Mouse (Mus musculus) heart, adult 2 months (tissue): ENCODE results near the gene Samhd1. TPM values are rescaled to one million over a fixed set of nuclear protein-coding genes. Genes with fewer than 3 reads are reported as not detected.

Experiments used
- DNase-seq, 2 experiments: peaks; one replicate each; pipeline ENCODE4 v3.0.0; 2021
- H3K27ac ChIP-seq: fragments of 200-600 bp; 2 replicates; pipeline ENCODE4 v1.8.1; 2022
- H3K27me3 ChIP-seq: fragments of 200-500 bp; 2 replicates; pipeline ENCODE4 v1.6.1; 2012; ENCODE audit warnings: mild to moderate bottlenecking, low read length, inconsistent platforms, mixed read lengths; ENCODE audit not compliant: control insufficient read depth, insufficient read depth
- H3K36me3 ChIP-seq: fragments of 200-500 bp; 2 replicates; pipeline ENCODE4 v1.6.1; 2012; ENCODE audit warnings: low read length, inconsistent platforms; ENCODE audit not compliant: control insufficient read depth, insufficient read depth
- H3K4me1 ChIP-seq: fragments of 200-500 bp; 2 replicates; pipeline ENCODE4 v1.6.1; 2011; ENCODE audit warnings: low read length; ENCODE audit not compliant: control insufficient read depth, insufficient read depth
- H3K4me3 ChIP-seq: fragments of 200-600 bp; 2 replicates; pipeline ENCODE4 v1.8.1; 2022
- H3K79me2 ChIP-seq: fragments of 200-500 bp; replicated peaks from 2 replicates; pipeline ENCODE4 v1.6.1; 2012; ENCODE audit warnings: mild to moderate bottlenecking, inconsistent platforms, low read length, moderate library complexity, mixed read lengths; ENCODE audit not compliant: control insufficient read depth, insufficient read depth
- H3K9ac ChIP-seq: fragments of 200-500 bp; 2 replicates; pipeline ENCODE4 v1.6.1; 2012; ENCODE audit warnings: low read depth, mild to moderate bottlenecking, control low read depth, inconsistent platforms, low read length, mixed read lengths
- CTCF ChIP-seq: fragments of 200-600 bp; IDR thresholded peaks from 2 replicates; pipeline ENCODE4 v1.8.1; 2022; ENCODE audit warnings: antibody characterized with exemption, mild to moderate bottlenecking, moderate library complexity
- EP300 ChIP-seq: fragments of 200-500 bp; IDR thresholded peaks from 2 replicates; pipeline ENCODE4 v1.6.1; 2011; ENCODE audit warnings: low read depth, low read length, control low read depth; ENCODE audit not compliant: insufficient read depth
- POLR2A ChIP-seq: fragments of 200-500 bp; IDR thresholded peaks from 2 replicates; pipeline ENCODE4 v1.6.1; 2011; ENCODE audit warnings: mild to moderate bottlenecking, low read depth, low read length, control low read depth; ENCODE audit not compliant: insufficient read depth
- WGBS: fragments of 180-500 bp; shearing (Covaris S2); methylation state at CpG from one replicate; pipeline ENCODE4 v1.1.7; 2018; 5-methylcytosine and 5-hydroxymethylcytosine counted together
- intact Hi-C: fragments of 180-260 bp; cut with DNase I; formaldehyde crosslinking; loops from one replicate; pipeline ENCODE4 v1.15.1; 2025
- polyA plus RNA-seq: library from polyadenylated mRNA; depleted of rRNA; stranded (reverse); fragments of >200 nt; gene quantifications from 2 replicates; pipeline ENCODE4 v1.2.3, GENCODE M21; 2012
- total RNA-seq, 2 experiments: library from RNA; stranded (reverse); gene quantifications; 2 replicates each; pipeline ENCODE4 v1.2.3; 2021

The Samhd1 gene
- total and polyA plus RNA-seq, 3 experiments: 19.8 to 23.8 (median 22.7) TPM

DNA sequence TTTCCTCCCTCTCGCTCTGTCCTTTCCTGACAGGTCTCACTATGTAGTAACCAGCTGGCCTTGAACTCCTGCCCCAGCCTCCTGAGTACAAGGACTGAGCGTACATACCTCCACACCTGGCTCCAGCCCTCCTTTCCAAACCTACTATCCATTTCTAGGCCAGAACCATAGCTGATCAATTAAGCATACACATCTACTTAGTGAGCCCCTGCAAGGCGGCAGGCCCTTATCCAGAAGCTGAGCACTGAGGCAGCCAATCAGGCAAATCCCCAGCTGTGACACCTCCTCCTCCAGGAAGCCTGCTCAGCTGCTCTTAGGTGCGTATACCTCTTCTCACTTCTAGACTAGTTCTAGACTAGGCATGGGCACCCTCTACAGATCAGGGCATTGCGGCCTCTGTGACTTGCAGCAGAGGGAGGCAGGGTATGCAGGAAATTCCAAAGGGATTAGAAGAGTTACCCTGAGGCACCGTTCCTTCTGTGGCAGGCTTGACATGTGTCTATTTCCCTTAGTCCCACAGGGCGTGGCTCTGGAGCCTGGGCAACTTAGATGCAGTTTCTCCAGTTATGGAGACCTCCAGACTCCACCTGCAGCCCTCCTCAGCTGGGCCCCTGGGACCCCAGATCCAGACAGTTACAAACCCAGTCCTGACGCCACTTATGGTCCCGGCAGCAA, 62.6 kb downstream of the Samhd1 start:
- H3K27me3 ChIP-seq: no peaks in the 10 kb centered on the region
- peak in 1 of 2 experiments; percentile 24 for DNase-seq
- WGBS: 58% methylated on average over 9 of the region's 9 CpGs

DNA sequence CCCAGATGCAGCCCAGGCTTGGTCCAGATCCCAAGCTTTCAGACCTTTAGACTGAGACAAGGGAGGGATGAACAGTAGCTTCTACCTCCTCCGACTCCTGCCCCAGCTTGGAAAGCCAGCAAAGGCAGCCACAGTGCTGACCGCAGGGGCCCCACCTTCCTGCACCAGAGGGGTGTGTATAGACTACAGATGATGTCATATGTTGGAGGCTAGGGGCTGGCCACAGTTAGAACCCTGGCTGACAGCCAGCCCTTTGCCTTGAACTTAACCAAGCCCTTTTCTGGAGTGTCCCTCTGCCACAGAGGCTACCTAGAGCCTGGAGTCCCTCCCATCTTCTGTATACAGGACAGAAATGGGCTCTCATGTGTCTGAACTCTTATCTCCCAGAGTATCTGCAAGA, 63.5 kb downstream of the Samhd1 start:
- DNase-seq: peak; percentile 79 to 85
- 5% methylated on average over 2 of the region's 2 CpGs for WGBS
- Histone ChIP-seq H3K27me3 (no peaks in the 10 kb centered on the region), H3K27ac (peak overlapping the region; percentile 55), H3K4me3 (no peak overlapping the region), H3K9ac (no peak overlapping the region), H3K4me1 (peaks cover 71% of the 10 kb centered on the region), H3K79me2 (peaks cover 2% of the 10 kb centered on the region; the same call in 1 of the 2 replicates), H3K36me3 (peaks cover 3% of the 10 kb centered on the region; the same call in 1 of the 2 replicates)
- TF ChIP-seq POLR2A (no peak), EP300 (no peak), CTCF (no peak)
- intact Hi-C loops: no loop called here

More for the DNA sequence above, 62.6 kb downstream of the Samhd1 start:
- intact Hi-C loops: no loop called here
- H3K27ac ChIP-seq: peak overlapping the region; percentile 26; the same call in 1 of the 2 replicates
- peaks cover 3% of the 10 kb centered on the region; the same call in 1 of the 2 replicates for H3K36me3 ChIP-seq
- H3K4me3 ChIP-seq: no peak overlapping the region
- H3K9ac ChIP-seq: no peak overlapping the region
- no peak for TF ChIP-seq POLR2A
- H3K4me1 ChIP-seq: peaks cover 69% of the 10 kb centered on the region
- H3K79me2 ChIP-seq: peaks cover 2% of the 10 kb centered on the region; the same call in 1 of the 2 replicates

DNA sequence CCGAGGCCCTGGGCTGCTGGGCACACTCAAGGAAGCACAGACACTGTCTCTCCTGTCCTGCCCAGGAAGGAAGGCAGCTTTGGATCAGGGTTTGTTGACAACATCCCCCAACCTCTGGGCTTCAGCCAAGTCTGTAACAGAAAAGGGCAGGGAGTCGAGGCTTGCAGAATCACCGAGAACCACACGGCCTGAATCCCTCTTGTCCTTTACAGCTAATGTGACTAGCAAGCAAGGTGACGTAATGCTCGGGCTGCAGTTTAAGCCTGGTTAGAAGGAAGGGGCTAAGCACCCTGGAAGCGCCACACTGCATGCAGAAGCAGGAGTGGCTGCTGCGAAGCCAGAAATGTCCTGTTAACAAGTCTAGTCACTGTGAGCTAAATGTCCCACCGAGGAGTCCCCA, 64.7 kb downstream of the Samhd1 start:
- peak; percentile 64 to 65 for DNase-seq
- Histone ChIP-seq H3K27me3 (no peaks in the 10 kb centered on the region), H3K4me3 (no peak overlapping the region), H3K9ac (peak overlapping the region; percentile 33), H3K4me1 (peaks cover 67% of the 10 kb centered on the region), H3K79me2 (peaks cover 3% of the 10 kb centered on the region; the same call in 1 of the 2 replicates), H3K27ac (peak overlapping the region; percentile 73), H3K36me3 (peaks cover 3% of the 10 kb centered on the region)
- intact Hi-C loops: no loop called here
- TF ChIP-seq EP300 (no peak), POLR2A (no peak), CTCF (no peak)
- 20% methylated on average over 9 of the region's 9 CpGs for WGBS

DNA sequence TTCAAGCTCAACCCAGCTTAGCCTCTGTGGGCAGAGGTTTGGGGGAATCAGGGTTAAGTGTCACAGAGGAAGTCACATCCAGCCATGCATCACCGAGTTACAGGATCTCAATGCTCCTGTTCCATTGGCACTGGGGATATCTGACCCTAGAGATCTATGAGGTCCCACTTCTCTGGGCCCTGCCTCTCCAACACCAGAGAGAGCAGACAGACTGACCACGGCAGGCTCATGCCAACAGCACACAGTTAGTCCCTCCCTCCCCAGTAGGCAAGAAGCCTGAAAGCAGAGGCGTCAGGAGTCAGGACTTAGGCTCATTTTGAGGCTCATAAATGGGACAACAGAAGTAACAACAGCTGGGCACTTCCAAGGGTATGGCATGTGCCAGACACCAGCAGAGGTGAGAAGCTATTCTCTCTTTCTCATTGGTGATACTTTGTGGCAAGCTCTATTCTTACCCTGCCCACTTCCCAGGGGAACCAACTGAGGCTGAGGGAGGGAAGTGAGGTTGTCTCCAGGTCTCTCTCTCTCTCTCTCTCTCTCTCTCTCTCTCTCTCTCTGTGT, 65.2 kb downstream of the Samhd1 start:
- 24% methylated on average over 3 of the region's 3 CpGs for WGBS
- no peak overlapping the region for H3K4me3 ChIP-seq

DNA sequence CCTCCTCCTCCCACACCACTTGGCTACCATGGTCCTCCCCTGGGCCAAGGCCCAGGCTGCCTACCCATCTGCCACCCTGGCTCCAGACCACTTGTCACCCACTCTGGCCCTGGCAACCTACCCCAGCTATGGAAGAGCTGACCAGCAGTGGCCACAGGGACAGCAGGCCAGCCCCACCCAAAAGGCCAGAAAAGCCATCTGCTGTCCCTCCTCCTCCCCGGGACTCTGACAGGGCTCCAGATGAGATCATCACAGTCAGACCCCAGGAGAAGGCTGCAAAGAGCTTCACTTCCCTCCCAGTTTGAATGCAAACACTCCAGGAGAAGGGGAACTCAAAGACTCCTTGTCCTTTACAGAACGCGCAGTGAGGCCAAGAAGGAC, 65.7 kb downstream of the Samhd1 start:
- peak; percentile 47 to 71 for DNase-seq
- WGBS: 27% methylated on average over 3 of the region's 3 CpGs
- intact Hi-C loops: no loop called here
- Histone ChIP-seq H3K79me2 (peaks cover 4% of the 10 kb centered on the region), H3K4me3 (no peak overlapping the region), H3K9ac (no peak overlapping the region), H3K27ac (peak overlapping the region; percentile 73), H3K27me3 (no peaks in the 10 kb centered on the region), H3K4me1 (peaks cover 70% of the 10 kb centered on the region), H3K36me3 (peaks cover 3% of the 10 kb centered on the region)
- no peak for TF ChIP-seq CTCF
- TF ChIP-seq POLR2A: 0 out of 2 replicates have a peak, but pooled peaks have one; percentile 26

More for the DNA sequence above, 65.2 kb downstream of the Samhd1 start:
- intact Hi-C loops: no loop called here
- Histone ChIP-seq H3K36me3 (peaks cover 3% of the 10 kb centered on the region), H3K27ac (peak overlapping the region; percentile 73), H3K9ac (peak overlapping the region; percentile 9; the same call in 1 of the 2 replicates), H3K4me1 (peaks cover 70% of the 10 kb centered on the region), H3K27me3 (no peaks in the 10 kb centered on the region), H3K79me2 (peaks cover 4% of the 10 kb centered on the region)
- TF ChIP-seq POLR2A: no peak
- no peak for TF ChIP-seq CTCF
- TF ChIP-seq EP300: no peak
- DNase-seq: peak in 1 of 2 experiments; percentile 53

DNA sequence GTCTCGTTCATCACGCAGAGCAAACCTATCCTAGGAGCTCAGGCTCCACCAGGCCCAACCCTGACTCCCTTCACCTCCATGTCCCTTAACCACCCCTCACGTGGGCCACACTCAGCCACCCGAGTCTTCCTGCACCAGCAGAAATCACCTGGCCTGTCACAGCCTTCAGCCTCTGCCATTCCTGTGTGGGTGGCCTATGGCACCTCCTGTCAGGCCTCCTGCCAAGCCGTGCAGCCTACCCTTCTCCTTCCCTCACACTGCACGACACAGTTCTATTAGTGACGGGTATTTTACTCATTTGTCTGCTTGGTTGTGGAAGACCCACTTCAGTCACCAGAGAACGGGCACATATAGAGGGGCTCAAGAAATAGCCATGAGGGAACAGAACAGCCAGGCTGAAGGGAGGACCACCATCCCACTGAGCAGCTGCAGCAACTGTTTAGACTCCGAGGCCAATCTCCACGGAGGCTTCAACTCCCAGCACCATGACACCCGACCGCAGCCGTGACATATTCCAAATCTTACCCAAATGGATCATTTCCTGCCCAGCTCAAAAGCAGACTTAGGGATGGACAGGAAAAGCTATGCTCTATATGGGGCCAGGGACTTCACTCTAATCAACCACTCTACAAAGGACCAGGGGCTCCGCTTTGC, 66.2 kb downstream of the Samhd1 start:
- Histone ChIP-seq H3K79me2 (peaks cover 2% of the 10 kb centered on the region), H3K4me3 (no peak overlapping the region), H3K9ac (peak overlapping the region; percentile 32; the same call in 1 of the 2 replicates), H3K36me3 (peaks cover 3% of the 10 kb centered on the region), H3K27ac (peak overlapping the region; percentile 73), H3K4me1 (peaks cover 69% of the 10 kb centered on the region), H3K27me3 (no peaks in the 10 kb centered on the region)
- intact Hi-C loops: no loop called here
- TF ChIP-seq EP300: no peak
- no peak for TF ChIP-seq CTCF
- TF ChIP-seq POLR2A: no peak
- WGBS: 39% methylated on average over 14 of the region's 14 CpGs
- peak in 1 of 2 experiments; percentile 27 for DNase-seq
